Mouse (Mus musculus): Measurements from ENCODE around the gene Fcamr.

GRCm38 (mm10) chr1:130799399-130799798 is 1.3 kb upstream of the Fcamr start:
- no peak for TF ChIP-seq CTCF (IDR thresholded peaks at IDR 0.05; ENCODE audit: borderline replicate concordance, insufficient read depth, low read depth, low read length)
- no peak for TF ChIP-seq POLR2A (IDR thresholded peaks at IDR 0.05; ENCODE audit: borderline replicate concordance, insufficient read depth, low read length)

All from cerebellum, adult 2 months (tissue).